Mouse (Mus musculus) heart, embryonic 10.5 days (tissue): ENCODE results near the gene Prpsap1. TPM values are rescaled to one million over a fixed set of nuclear protein-coding genes. Genes with fewer than 3 reads are reported as not detected.
A peak's percentile ranks its signal among the peaks of the same experiment; 100 is the strongest.

ENCODE experiments used
- DNase-seq: peaks from one replicate; pipeline ENCODE4 v3.0.0-alpha.2; 2017; ENCODE audit warnings: low spot score
- H3K27ac ChIP-seq: fragments of 300-500 bp; sonication (generic); 2 replicates; pipeline ENCODE4 v1.5.1; 2016; ENCODE audit warnings: mild to moderate bottlenecking
- H3K27me3 ChIP-seq: fragments of 300-500 bp; sonication (generic); 2 replicates; pipeline ENCODE4 v1.6.1; 2016; ENCODE audit warnings: mild to moderate bottlenecking; ENCODE audit not compliant: poor library complexity, insufficient read depth, severe bottlenecking
- H3K36me3 ChIP-seq: fragments of 300-500 bp; sonication (generic); 2 replicates; pipeline ENCODE4 v1.6.1; 2016; ENCODE audit warnings: mild to moderate bottlenecking, moderate library complexity
- H3K4me1 ChIP-seq: fragments of 300-500 bp; sonication (generic); 2 replicates; pipeline ENCODE4 v1.6.1; 2016; ENCODE audit warnings: mild to moderate bottlenecking
- H3K4me3 ChIP-seq: fragments of 300-500 bp; sonication (generic); 2 replicates; pipeline ENCODE4 v1.5.1; 2016; ENCODE audit warnings: mild to moderate bottlenecking, moderate library complexity
- H3K9me3 ChIP-seq: fragments of 300-500 bp; sonication (generic); 2 replicates; pipeline ENCODE4 v1.6.1; 2016; ENCODE audit warnings: mild to moderate bottlenecking, moderate library complexity
- WGBS: fragments of 180-500 bp; shearing (Covaris S2); methylation state at CpG from one replicate; pipeline ENCODE4 v1.1.7; 2016; 5-methylcytosine and 5-hydroxymethylcytosine counted together
- polyA plus RNA-seq: library from polyadenylated mRNA; unstranded; fragments of >200 nt; fragmentation: Nextera tagmentation; extraction: Ambion mirVana; gene quantifications from 2 replicates; pipeline ENCODE4 v1.2.1, GENCODE M21; 2016

Gene Prpsap1
- polyA plus RNA-seq, 1 experiment from 2014 or later = 142 TPM

GRCm38 (mm10) chr11:116530187-116531147, 36.5 kb upstream of the Prpsap1 start, which contains the start of gene Sphk1:
Gene Sphk1, plus strand, starts transcription at chr11:116530925.
- no peaks in the 10 kb centered on the region for H3K36me3 ChIP-seq
- peak within 1 kb of the TSS; percentile 72 for H3K4me3 ChIP-seq
- no peaks in the 10 kb centered on the region for H3K9me3 ChIP-seq
- no peak for DNase-seq
- H3K4me1 ChIP-seq = peaks cover 49% of the 10 kb centered on the region
- 27% methylated on average over 11 of the region's 11 CpGs for WGBS
- peaks cover 73% of the 10 kb centered on the region for H3K27me3 ChIP-seq
- H3K27ac ChIP-seq = peak within 1 kb of the TSS; percentile 71

- Histone ChIP-seq H3K27me3 (peaks cover 62% of the 10 kb centered on the region), H3K27ac (no peak overlapping the region), H3K4me1 (peaks cover 43% of the 10 kb centered on the region), H3K4me3 (no peak overlapping the region), H3K9me3 (no peaks in the 10 kb centered on the region), H3K36me3 (no peaks in the 10 kb centered on the region)
- no peak for DNase-seq
- 74% methylated on average over 8 of the region's 8 CpGs for WGBS
Observed at GRCm38 (mm10) chr11:116528636-116529320, 34.8 kb upstream of the Prpsap1 start.

DNA sequence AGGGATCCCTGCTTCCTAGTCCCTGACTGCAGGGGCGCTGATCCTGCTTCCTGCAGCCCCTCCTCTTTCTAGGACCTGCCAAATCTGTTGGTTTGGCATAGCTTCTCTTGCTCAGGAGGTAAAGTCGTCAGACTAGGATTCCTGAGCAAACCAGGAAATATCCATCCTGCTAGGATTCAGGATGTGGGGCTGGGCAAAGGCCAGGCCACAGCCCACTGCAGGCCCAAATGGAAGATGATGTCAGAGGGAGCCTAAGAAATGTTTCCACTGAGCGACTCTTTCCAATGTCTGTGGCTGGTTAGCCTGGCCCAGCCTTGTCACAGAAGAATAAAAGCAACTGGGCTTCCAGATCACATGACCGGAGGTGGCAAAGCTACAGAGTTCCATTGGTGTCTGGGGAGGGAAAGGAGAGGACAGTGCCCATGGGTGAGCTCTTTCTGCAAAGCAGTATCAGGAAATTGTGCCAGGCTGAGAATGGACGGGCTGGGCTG, 29.7 kb upstream of the Prpsap1 start:
- 40% methylated on average over 5 of the region's 5 CpGs for WGBS
- peaks cover 21% of the 10 kb centered on the region for H3K27me3 ChIP-seq
- H3K27ac ChIP-seq = peak overlapping the region; percentile 84
- no peak for DNase-seq
- no peaks in the 10 kb centered on the region for H3K9me3 ChIP-seq
- no peak overlapping the region for H3K4me3 ChIP-seq
- no peaks in the 10 kb centered on the region for H3K36me3 ChIP-seq
- peaks cover 28% of the 10 kb centered on the region for H3K4me1 ChIP-seq

DNA sequence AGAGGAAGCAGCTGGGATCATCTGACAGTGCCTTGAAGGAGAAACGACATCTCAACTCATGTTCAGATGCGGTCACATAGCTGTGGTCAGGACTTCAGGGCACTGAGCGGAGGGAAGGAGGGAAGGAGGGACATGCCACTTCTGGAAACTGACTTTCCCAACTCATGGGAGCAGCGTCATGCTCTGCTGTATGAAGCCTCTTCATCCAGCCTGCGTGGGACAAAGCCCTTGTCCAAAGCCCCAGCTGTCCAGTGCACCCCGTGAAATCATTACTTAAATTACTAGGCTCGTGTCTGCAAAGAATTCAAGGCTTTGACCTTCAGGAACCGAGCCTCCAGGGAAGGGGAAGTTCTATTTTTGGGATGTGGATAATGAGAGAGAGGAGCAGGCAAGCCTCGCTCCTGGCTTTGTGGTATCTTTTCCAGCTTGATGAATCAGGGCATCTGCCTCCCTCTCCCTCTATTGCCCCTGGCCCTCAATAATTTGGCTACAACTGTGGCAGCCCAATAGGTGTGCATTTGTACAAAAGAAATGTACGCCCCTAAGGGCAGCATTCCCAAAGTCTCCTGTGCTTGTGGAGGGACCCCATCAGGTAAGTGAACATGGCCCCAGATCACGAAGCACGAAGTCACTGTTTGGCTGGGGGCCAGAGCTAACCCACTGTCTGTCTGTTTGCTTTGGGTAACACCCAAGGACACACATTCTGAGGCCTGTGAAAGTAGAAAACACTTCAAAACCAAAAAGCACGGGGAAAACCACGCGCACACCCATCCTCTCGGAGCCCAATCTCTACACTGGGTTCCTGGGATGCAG, 29.1 kb upstream of the Prpsap1 start:
- DNase-seq = no peak
- Histone ChIP-seq H3K4me3 (no peak overlapping the region), H3K36me3 (no peaks in the 10 kb centered on the region), H3K9me3 (no peaks in the 10 kb centered on the region), H3K27me3 (peaks cover 15% of the 10 kb centered on the region), H3K27ac (peak overlapping the region; percentile 84), H3K4me1 (peaks cover 34% of the 10 kb centered on the region)
- 48% methylated on average over 16 of the region's 16 CpGs for WGBS

DNA sequence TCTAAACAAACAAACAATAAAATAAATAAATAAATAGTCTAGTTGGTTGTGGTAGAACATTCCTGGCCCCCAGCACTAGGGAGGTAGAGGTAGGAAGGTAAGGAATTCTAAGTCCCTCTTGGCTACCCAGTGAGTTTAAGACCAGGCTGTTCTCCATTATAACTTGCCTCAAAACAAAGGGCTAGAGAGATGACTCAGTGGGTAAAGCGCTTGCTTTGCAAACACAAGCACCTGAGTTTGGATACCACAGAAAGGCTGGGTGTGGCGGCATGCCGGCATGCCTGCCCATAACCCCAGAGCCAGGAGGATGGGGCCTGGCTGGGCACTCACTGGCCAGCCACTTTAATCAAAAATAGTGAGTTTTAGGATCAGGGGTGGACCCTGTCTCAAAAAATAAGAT, 28.0 kb upstream of the Prpsap1 start:
- Histone ChIP-seq H3K36me3 (no peaks in the 10 kb centered on the region), H3K9me3 (no peaks in the 10 kb centered on the region), H3K4me3 (no peak overlapping the region), H3K4me1 (peaks cover 38% of the 10 kb centered on the region), H3K27ac (peak overlapping the region; percentile 65; the same call in 1 of the 2 replicates), H3K27me3 (peaks cover 7% of the 10 kb centered on the region; the same call in 1 of the 2 replicates)
- DNase-seq = no peak
- 86% methylated on average over 3 of the region's 3 CpGs for WGBS

DNA sequence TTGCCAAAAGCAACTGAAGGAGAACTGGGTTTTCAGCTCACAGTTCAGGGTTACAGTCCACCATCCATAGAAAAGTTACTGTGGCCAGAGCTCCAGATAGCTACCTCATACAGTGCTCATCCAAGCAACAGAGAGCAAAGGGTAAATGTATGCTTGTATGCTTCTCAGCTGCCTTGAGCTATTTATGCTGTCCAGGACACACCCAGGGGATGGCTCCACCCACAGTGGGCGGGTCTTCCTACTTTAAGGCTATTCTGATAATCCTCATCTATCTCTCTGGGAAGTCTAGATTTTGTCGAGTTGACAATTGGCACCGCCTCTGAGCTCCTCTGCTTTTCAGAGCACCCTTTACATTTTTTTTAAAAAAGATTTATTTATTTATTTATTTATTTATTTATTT, 27.1 kb upstream of the Prpsap1 start:
- Histone ChIP-seq H3K36me3 (no peaks in the 10 kb centered on the region), H3K27me3 (0 out of 2 replicates have a peak, but pooled peaks cover 2% of the 10 kb centered on the region)
- WGBS = 56% methylated on average over 3 of the region's 3 CpGs

DNA sequence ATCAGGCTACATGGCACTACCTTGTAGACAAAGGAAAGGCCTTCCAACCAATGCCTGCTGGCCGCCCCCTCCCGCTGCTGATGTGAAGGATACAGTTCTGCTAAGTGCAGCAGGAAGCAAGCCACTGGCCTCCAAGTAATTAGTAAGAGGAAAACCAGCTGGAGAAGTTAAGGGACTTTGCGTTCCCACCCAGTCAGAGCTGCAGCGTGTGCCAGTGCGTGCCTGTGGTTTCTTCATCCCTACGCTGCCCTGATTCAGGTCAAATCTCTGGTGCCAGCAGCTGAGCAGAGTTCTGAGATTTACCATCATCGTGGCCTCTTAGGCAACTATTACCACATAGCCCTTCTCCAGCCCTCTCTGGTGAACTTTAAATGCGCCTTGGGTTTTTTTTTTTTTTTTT, 24.5 kb upstream of the Prpsap1 start:
- peak overlapping the region; percentile 69; the same call in 1 of the 2 replicates for H3K27ac ChIP-seq
- no peaks in the 10 kb centered on the region for H3K36me3 ChIP-seq
- DNase-seq = no peak
- H3K9me3 ChIP-seq = no peaks in the 10 kb centered on the region
- 54% methylated on average over 8 of the region's 8 CpGs for WGBS
- H3K27me3 ChIP-seq = peaks cover 25% of the 10 kb centered on the region
- no peak overlapping the region for H3K4me3 ChIP-seq
- H3K4me1 ChIP-seq = peaks cover 38% of the 10 kb centered on the region

More for the DNA sequence above, 27.1 kb upstream of the Prpsap1 start:
- DNase-seq = no peak
- no peak overlapping the region for H3K4me3 ChIP-seq
- H3K4me1 ChIP-seq = peaks cover 38% of the 10 kb centered on the region
- H3K9me3 ChIP-seq = no peaks in the 10 kb centered on the region
- H3K27ac ChIP-seq = no peak overlapping the region

- 17% methylated on average over 24 of the region's 24 CpGs for WGBS
- peak overlapping the region; percentile 28 for H3K4me3 ChIP-seq
- no peak for DNase-seq
Observed at GRCm38 (mm10) chr11:116515330-116516020, 21.5 kb upstream of the Prpsap1 start.

DNA sequence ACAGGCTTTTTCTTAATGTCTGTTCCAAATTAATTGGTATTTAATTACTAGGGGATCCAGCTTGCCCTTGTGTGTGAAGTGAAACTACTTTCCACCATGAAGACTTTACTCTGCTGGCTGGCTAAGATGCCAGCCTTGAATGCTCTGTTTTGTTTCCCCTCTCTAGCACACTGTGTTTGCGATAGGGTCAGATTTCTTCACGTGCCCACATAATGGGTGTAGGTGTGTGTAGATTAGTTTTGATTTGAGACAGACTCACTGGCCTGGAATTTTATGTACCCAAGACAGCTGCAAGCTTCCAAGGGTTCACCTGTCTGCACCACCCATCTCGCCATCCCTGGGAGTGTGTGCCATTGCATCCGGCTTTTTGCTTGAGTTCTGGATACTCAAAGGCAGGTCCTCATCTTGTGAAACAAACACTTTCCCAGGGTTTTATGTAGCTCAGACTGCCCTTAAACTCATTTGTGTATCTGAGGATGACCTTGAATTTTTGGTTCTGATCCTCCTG, 19.6 kb upstream of the Prpsap1 start:
- no peak for DNase-seq
- peaks cover 17% of the 10 kb centered on the region for H3K4me1 ChIP-seq
- H3K27ac ChIP-seq = no peak overlapping the region
- H3K36me3 ChIP-seq = no peaks in the 10 kb centered on the region
- H3K4me3 ChIP-seq = no peak overlapping the region
- no peaks in the 10 kb centered on the region for H3K9me3 ChIP-seq
- H3K27me3 ChIP-seq = peaks cover 25% of the 10 kb centered on the region
- 80% methylated on average over 4 of the region's 4 CpGs for WGBS

More at GRCm38 (mm10) chr11:116515330-116516020, 21.5 kb upstream of the Prpsap1 start:
- Histone ChIP-seq H3K9me3 (no peaks in the 10 kb centered on the region), H3K36me3 (no peaks in the 10 kb centered on the region), H3K4me1 (peaks cover 23% of the 10 kb centered on the region), H3K27me3 (peaks cover 25% of the 10 kb centered on the region), H3K27ac (no peak overlapping the region)

DNA sequence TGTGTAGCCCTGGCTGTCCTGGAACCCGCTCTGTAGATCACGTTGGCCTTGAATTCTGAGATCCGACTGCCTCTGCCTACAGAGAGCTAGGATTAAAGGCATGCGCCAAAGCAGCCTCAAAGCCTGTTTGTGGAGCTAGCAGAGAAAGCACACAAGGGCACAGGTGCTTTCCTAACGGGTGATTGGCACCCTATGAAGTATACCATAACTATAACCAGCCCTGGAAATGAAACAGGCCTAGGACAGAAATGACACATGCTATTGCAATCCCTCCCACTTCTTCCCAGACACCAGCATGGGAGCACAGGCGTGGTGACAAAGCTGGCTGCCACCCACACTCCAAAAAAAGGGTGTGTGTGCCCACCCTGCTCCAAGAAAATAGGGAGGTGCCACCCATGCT, 19.0 kb upstream of the Prpsap1 start:
- 78% methylated on average over 6 of the region's 6 CpGs for WGBS
- H3K27me3 ChIP-seq = peaks cover 24% of the 10 kb centered on the region
- no peaks in the 10 kb centered on the region for H3K36me3 ChIP-seq
- no peak overlapping the region for H3K27ac ChIP-seq
- no peaks in the 10 kb centered on the region for H3K9me3 ChIP-seq
- H3K4me1 ChIP-seq = peaks cover 11% of the 10 kb centered on the region
- DNase-seq = no peak
- H3K4me3 ChIP-seq = no peak overlapping the region

DNA sequence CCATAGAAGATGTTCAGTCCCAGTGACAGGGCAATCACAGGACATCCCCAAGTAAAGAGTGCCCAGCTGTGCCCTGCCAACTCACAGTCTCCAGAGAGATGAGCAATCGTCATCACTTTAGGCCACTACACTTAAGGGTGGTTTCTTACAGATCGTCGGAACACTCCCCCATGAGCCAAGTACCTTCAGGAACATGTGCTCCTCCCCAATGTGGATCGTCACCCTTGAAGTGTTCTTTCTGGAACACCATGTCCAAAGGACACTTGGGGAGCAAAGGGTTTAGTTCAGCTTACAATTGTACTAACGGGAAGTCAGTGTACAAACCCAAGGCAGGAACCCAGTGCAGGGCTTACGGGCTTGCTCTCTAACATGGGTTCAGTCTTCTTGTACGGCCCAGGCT, 18.2 kb upstream of the Prpsap1 start:
- Histone ChIP-seq H3K27me3 (peaks cover 22% of the 10 kb centered on the region), H3K4me1 (peaks cover 7% of the 10 kb centered on the region), H3K36me3 (no peaks in the 10 kb centered on the region), H3K27ac (no peak overlapping the region), H3K9me3 (no peaks in the 10 kb centered on the region), H3K4me3 (no peak overlapping the region)
- no peak for DNase-seq
- WGBS = 92% methylated on average over 7 of the region's 7 CpGs
